Mouse (Mus musculus) bone marrow, adult 2 months (tissue): ENCODE results near the gene Tm2d3. TPM values are rescaled to one million over a fixed set of nuclear protein-coding genes. Genes with fewer than 3 reads are reported as not detected.

ENCODE experiments used
- H3K27ac ChIP-seq: fragments of 200-500 bp; 2 replicates; pipeline ENCODE4 v1.5.1; 2012; ENCODE audit warnings: low read depth, mild to moderate bottlenecking, control low read depth, inconsistent platforms, low read length; ENCODE audit not compliant: control insufficient read depth, poor library complexity, insufficient read depth
- H3K4me1 ChIP-seq: fragments of 200-500 bp; 2 replicates; pipeline ENCODE4 v1.6.1; 2011; ENCODE audit warnings: low read length; ENCODE audit not compliant: control insufficient read depth, insufficient read depth
- H3K4me3 ChIP-seq: fragments of 200-500 bp; replicated peaks from 2 replicates; pipeline ENCODE3; 2011; ENCODE audit warnings: mild to moderate bottlenecking, low read depth, low read length, control low read depth; ENCODE audit not compliant: control insufficient read depth
- CTCF ChIP-seq: fragments of 200-500 bp; IDR thresholded peaks from 2 replicates; pipeline ENCODE4 v1.5.1; 2011; ENCODE audit warnings: low read length, control low read depth; ENCODE audit not compliant: control insufficient read depth, insufficient read depth
- POLR2A ChIP-seq: fragments of 200-500 bp; IDR thresholded peaks from 2 replicates; pipeline ENCODE4 v1.6.1; 2011; ENCODE audit warnings: low read depth, mild to moderate bottlenecking, control low read depth, low read length, borderline replicate concordance; ENCODE audit not compliant: control insufficient read depth
- whole genome bisulfite sequencing: fragments of 180-500 bp; shearing (Covaris S2); methylation state at CpG from one replicate; pipeline ENCODE4 v1.1.7; 2018; 5-methylcytosine and 5-hydroxymethylcytosine counted together
- polyA plus RNA-seq: library from polyadenylated mRNA; stranded (reverse); fragments of >200 nt; gene quantifications from 2 replicates; pipeline ENCODE4 v1.2.4, GENCODE M21; 2011; ENCODE audit warnings: low replicate concordance; ENCODE audit not compliant: missing spikeins, insufficient read depth, insufficient read length

Gene Tm2d3
- 17.0 and 57.9 TPM in 2 replicates for polyA plus RNA-seq

DNA sequence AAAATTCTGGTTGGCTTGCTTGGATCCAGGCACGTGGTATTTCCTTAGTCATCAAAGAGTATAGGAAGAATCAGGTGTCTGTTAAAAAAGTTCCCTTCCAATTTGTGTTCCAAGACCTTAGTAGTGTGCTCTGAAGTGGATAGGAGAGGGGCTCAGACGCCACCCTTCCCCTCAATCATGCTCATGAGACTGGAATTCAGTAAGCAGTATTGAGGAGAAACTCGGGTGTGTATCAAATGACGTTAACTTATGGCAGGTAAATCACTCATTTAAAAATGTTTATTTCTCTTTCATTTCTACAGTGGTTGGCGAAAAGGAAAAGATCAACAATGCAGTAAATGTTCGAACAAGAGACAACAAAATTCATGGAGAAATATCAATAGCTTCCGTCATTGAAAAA, at the start of gene Tm2d3:
TSS of gene Tm2d3 (plus strand) at position 301 of the 400 bp plus-strand sequence.
- WGBS, result 85% methylated on average over 7 of the region's 7 CpGs
- no peak for TF ChIP-seq CTCF
- TF ChIP-seq POLR2A, result no peak
- H3K4me3 ChIP-seq, result no peak within 1 kb of the TSS

DNA sequence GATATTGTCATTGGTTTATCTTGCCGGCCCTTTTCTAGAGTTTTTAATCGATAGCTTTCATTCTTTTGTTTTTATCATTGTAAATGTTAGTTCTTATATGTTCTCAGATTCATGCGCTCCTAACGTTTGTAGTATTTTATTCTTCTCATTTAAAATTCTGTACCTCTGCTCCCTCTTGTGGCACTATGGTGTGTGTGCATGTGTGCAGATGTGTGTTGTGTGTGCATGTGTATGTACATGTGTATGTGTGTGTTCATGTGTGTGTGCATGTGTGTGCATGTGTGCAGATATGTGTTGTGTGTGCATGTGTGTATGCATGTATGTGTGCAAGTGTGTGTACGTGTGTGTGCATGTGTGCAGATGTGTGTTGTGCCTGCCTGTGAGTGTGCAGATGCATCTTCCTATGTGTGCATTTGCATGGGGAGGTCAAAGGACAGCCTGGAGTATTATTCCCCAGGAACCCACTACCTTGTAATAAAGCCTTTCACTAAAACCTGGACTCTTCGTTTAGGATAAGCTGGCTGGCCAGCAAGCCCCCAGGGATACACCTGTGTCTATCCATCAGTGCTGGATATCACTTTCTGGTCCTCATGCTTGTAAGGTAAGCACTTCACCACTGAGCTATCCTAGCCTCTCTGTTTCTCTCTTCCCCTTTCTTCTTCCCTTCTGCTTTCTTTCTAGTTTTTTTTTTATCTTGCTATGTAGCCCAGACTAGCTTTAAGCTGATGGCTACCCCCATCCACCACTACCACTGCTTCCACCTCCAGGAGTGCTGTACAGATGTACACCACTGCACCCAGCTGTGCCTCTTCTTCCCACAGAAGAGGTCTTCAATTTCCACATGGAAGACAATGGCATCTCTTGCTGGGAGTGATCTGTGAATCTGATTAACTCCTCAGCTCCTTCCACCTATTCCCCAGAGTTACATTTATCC, 48.3 kb upstream of the Tm2d3 start:
- TF ChIP-seq CTCF (no peak), POLR2A (no peak)
- no peak overlapping the region for H3K27ac ChIP-seq
- H3K4me1 ChIP-seq, result peaks cover 4% of the 10 kb centered on the region
- WGBS, result 53% methylated on average over 6 of the region's 6 CpGs
- no peak overlapping the region for H3K4me3 ChIP-seq

More for the DNA sequence above, at the start of gene Tm2d3:
- H3K4me1 ChIP-seq, result no peaks in the 10 kb centered on the region
- H3K27ac ChIP-seq, result no peak within 1 kb of the TSS

DNA sequence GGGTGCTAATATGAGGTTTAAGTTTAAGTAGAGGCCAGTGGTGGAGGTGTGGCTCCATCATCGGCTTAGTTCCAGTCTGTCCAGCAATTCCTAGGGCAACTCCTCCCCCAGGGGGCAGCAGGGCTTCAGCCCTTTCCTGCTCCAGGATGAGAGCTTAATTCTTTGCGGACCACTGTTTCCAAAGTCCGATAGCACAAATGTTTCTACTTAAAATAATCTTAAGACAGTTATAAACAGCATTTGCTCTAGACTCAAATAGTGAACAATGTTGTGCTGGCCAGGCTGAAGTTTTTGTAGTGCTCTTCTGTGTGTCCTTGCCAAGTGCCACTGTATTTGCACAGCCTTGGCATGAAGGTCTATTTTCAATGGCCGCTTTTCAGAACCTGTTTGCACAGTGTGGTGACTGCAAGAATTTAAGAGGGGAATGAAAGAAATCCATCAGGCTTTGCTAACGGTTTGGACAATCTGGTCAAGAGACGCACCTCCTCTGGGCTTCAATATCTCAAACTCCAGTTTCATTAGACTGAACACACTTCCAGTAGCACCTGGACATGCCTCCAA, 47.0 kb upstream of the Tm2d3 start:
- 41% methylated on average over 6 of the region's 6 CpGs for WGBS
- peak overlapping the region; percentile 61 for H3K4me3 ChIP-seq
- peak overlapping the region; percentile 55; the same call in 1 of the 2 replicates for H3K27ac ChIP-seq
- TF ChIP-seq CTCF (no peak), POLR2A (no peak)
- peaks cover 4% of the 10 kb centered on the region for H3K4me1 ChIP-seq

DNA sequence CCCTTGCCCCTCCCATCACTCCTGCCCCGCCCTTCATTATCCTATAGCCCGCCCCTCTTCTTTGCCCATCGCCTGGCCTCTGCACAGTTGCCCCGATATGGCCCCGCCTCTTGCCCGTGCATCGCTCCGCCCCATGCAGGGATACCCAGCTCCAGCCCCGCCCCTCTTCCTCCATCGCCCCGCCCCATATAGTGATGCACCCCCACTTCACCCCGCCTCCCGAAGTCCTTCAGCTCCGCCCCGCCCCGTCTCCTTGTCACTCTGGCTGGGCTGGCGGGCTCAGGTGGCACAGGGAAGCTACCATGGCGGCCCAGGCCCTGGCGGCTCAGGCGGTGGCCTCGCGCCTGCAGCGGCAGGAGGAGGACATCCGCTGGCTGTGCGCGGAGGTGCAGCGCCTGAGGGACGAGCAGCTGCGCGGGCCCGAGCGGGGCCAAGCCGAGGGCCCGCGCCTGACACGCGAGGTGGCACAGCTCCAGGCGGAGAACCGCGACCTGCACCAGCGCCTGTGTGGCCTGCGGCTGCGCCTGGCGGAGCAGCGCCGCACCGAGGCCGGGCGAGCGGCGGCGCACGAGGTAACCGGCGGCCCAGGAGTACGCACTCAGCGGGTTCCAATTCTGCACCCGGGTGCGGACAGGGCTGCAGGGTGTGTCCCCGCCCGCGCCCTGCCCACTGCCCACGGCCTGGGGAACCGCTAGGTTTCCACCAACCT, 46.2 kb upstream of the Tm2d3 start, which contains the start of gene Tarsl2:
TSS of gene Tarsl2 (plus strand) at position 256 of the 709 bp plus-strand sequence.
- H3K4me3 ChIP-seq, result peak within 1 kb of the TSS; percentile 73
- TF ChIP-seq POLR2A, result peak; percentile 80
- no peak for TF ChIP-seq CTCF
- under 1% methylated on average over 64 of the region's 64 CpGs for WGBS
- peak within 1 kb of the TSS; percentile 82 for H3K27ac ChIP-seq
- H3K4me1 ChIP-seq, result peaks cover 4% of the 10 kb centered on the region

DNA sequence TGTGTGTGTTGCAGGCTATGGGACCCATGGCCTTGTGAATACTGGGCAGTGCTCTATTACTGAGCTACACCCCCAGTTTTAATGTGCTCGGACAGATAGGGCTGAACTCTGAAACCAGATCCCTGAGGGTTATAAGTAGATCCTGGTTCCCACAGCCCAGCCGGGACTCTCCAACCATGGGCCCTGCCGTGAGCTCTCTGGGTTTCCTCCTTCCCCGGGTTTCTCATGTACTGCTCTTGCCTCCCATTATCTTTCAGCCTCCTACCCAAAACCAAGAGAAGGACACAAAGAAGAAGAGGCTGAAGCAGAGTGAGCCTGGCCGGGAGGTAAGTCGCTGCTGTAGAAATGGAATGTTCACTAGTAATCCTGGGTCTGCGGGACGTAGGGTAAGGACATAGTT, 45.0 kb upstream of the Tm2d3 start:
- WGBS, result 75% methylated on average over 8 of the region's 8 CpGs
- Histone ChIP-seq H3K27ac (no peak overlapping the region), H3K4me3 (peak overlapping the region; percentile 43), H3K4me1 (peaks cover 4% of the 10 kb centered on the region)
- no peak for TF ChIP-seq POLR2A
- TF ChIP-seq CTCF, result no peak

DNA sequence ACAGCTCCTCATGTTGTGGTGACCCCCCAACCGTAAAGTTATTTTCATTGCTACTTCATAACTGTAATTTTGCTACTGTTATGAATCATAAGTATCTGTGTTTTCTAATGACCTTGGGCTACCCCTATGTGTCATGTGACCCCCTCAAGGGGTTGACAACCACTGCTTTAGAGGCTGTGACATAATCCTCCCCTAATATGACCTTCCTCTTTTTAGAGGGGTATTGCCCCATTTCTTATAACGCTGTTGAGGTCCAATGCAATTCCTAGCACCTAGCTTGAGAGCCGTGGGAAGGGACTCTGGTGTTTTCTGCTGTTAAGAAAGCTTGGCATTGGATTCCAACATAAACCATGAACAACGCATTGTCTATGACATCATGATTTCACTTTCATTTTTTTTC, 40.3 kb upstream of the Tm2d3 start:
- WGBS, result 61% methylated on average over 4 of the region's 4 CpGs
- Histone ChIP-seq H3K27ac (no peak overlapping the region), H3K4me1 (no peaks in the 10 kb centered on the region), H3K4me3 (no peak overlapping the region)
- TF ChIP-seq CTCF, result no peak
- TF ChIP-seq POLR2A, result no peak

DNA sequence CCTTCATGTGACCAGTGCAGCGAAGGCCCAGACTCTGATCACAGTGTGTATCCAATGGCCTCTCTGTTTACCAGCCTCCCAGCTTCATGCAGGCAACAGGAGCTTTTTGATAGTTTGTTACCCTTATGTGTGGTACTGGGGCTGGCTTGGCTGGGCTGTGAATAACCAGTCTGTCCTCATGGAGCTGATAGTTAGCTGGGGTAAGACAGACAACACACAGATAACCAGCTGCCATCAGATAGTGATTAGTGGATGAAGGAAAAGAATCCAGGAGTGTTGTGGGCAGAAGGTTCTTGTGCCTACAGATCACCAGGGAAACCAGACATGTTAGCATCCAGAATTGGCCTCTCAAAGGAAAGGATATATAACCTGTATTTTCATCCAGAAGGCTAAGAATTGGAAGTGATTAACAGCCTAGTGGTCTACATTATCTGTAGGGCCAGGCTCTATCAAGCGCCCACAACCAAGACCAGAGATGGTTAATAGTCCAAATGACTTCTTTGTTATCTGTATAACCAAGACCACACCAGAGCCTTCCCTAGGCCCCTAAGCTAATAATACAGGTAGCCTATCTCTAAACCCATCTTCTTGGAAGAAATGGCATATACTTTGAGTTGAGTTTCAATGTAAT, 33.4 kb upstream of the Tm2d3 start:
- H3K27ac ChIP-seq, result no peak overlapping the region
- no peaks in the 10 kb centered on the region for H3K4me1 ChIP-seq
- no peak overlapping the region for H3K4me3 ChIP-seq
- WGBS, result 84% methylated on average over 2 of the region's 2 CpGs
- TF ChIP-seq CTCF (no peak), POLR2A (no peak)

DNA sequence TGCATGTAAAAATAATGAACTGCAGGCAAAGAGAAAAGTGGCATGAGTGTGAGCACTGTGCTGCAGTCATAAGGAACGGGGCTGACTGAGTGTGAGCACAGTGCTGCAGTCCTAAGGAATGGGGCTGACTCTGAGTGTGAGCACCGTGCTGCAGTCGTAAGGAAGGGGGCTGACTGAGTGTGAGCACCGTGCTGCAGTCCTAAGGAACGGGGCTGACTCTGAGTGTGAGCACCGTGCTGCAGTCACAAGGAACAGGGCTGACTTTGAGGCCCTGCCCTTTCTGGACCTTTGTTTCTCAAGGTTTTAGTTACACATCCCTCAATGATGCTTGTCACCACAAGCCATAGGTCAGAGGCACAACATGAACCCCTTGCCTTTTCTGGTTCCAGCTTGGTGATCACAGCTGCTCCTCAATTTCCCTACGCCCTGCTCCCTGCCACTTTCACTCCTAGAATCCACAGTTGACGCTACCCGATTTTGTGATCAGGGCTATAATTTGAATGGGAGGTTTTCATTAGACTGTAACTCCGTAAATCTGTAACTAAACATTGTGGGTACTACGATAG, 27.7 kb upstream of the Tm2d3 start:
- Histone ChIP-seq H3K4me3 (no peak overlapping the region), H3K4me1 (no peaks in the 10 kb centered on the region), H3K27ac (no peak overlapping the region)
- TF ChIP-seq POLR2A (no peak), CTCF (no peak)
- WGBS, result 91% methylated on average over 11 of the region's 11 CpGs
